ENCODE assay signal across 13 mouse cellular contexts in genomic region chr10:61576120-61576767, GRCm38 (mm10). TPM values are rescaled to one million over a fixed set of nuclear protein-coding genes. Genes with fewer than 3 reads are reported as not detected.
DNase-seq lines count a peak whose midpoint lies in the region; ATAC-seq and TF ChIP-seq lines count a peak whose summit lies in the region.
"Had no signal": no experiment of that assay in that cellular context is flagged by ENCODE, and none has a peak within 500 bp of the region (broad histone marks: within the 10 kb centered on the region; RNA-seq: fewer than 3 reads in every experiment).

No protein-coding gene starts in this region.

- H3K27ac ChIP-seq in lung, embryonic 14.5 days (ENCODE audit: low read depth), result no peak overlapping the region
- H3K27ac ChIP-seq in embryonic facial prominence, embryonic 10.5 days (replicated peaks), result peak overlapping the region; percentile 24
- H3K27ac ChIP-seq in hindbrain, embryonic 16.5 days (ENCODE audit: low read depth, low read length), result 0 out of 2 replicates have a peak overlapping the region, but pooled peaks have one; percentile 13
- H3K27ac ChIP-seq in limb, embryonic 10.5 days, result no peak overlapping the region
- H3K27ac ChIP-seq: embryonic facial prominence, embryonic 12.5 days; kidney, embryonic 15.5 days; liver, embryonic 14.5 days had no signal

- TF ChIP-seq CTCF in lung, embryonic 14.5 days (IDR thresholded peaks at IDR 0.05; ENCODE audit: low read depth), result no peak

- H3K36me3 ChIP-seq in lung, embryonic 14.5 days (ENCODE audit: insufficient read depth), result no peaks in the 10 kb centered on the region
- peaks cover 13% of the 10 kb centered on the region for H3K36me3 ChIP-seq in embryonic facial prominence, embryonic 10.5 days (replicated peaks)
- H3K36me3 ChIP-seq in hindbrain, embryonic 16.5 days (ENCODE audit: control insufficient read depth, insufficient read depth, low read length), result no peaks in the 10 kb centered on the region
- peaks cover 12% of the 10 kb centered on the region for H3K36me3 ChIP-seq in limb, embryonic 10.5 days

- peak; percentile 52 for DNase-seq in lung, embryonic 14.5 days
- DNase-seq in lung, postnatal 4 days, result no peak
- DNase-seq in embryonic facial prominence, embryonic 10.5 days (ENCODE audit: low spot score), result no peak
- no peak for DNase-seq in urinary bladder, postnatal 10 days (ENCODE audit: low spot score)
- DNase-seq in testis, postnatal 14 days (ENCODE audit: low spot score), result no peak
- DNase-seq in limb, embryonic 10.5 days (ENCODE audit: low spot score), result no peak
- DNase-seq: cerebellum, adult 2 months; heart, postnatal 10 days had no signal

- 68% methylated on average over 13 of the region's 13 CpGs for WGBS in lung, embryonic 14.5 days
- 83% methylated on average over 13 of the region's 13 CpGs for WGBS in embryonic facial prominence, embryonic 10.5 days
- 24% methylated on average over 13 of the region's 13 CpGs for WGBS in hindbrain, embryonic 16.5 days
- 85% methylated on average over 13 of the region's 13 CpGs for WGBS in limb, embryonic 10.5 days

- H3K9me3 ChIP-seq in lung, embryonic 14.5 days (ENCODE audit: low read depth, low read length), result no peaks in the 10 kb centered on the region
- H3K9me3 ChIP-seq in embryonic facial prominence, embryonic 10.5 days, result no peaks in the 10 kb centered on the region
- H3K9me3 ChIP-seq in hindbrain, embryonic 16.5 days (ENCODE audit: control insufficient read depth, low read length), result no peaks in the 10 kb centered on the region
- H3K9me3 ChIP-seq in limb, embryonic 10.5 days (replicated peaks), result no peaks in the 10 kb centered on the region
- H3K9me3 ChIP-seq: embryonic facial prominence, embryonic 12.5 days; kidney, embryonic 15.5 days; megakaryocyte, embryonic 14.5 days had no signal

- H3K4me1 ChIP-seq in lung, embryonic 14.5 days (ENCODE audit: insufficient read depth), result no peaks in the 10 kb centered on the region
- H3K4me1 ChIP-seq in embryonic facial prominence, embryonic 10.5 days, result peaks cover 27% of the 10 kb centered on the region
- peaks cover 9% of the 10 kb centered on the region for H3K4me1 ChIP-seq in hindbrain, embryonic 16.5 days (ENCODE audit: control insufficient read depth, insufficient read depth, low read depth, low read length)
- H3K4me1 ChIP-seq in limb, embryonic 10.5 days, result peaks cover 4% of the 10 kb centered on the region; the same call in 1 of the 2 replicates
- H3K4me1 ChIP-seq: megakaryocyte, embryonic 14.5 days had no signal

- no peak overlapping the region for H3K4me2 ChIP-seq in lung, embryonic 14.5 days
- H3K4me2 ChIP-seq in hindbrain, embryonic 16.5 days (ENCODE audit: low read length), result no peak overlapping the region
- H3K4me2 ChIP-seq: embryonic facial prominence, embryonic 12.5 days; kidney, embryonic 15.5 days had no signal

- H3K4me3 ChIP-seq in lung, embryonic 14.5 days (ENCODE audit: low read depth, low read length), result no peak overlapping the region
- H3K4me3 ChIP-seq in embryonic facial prominence, embryonic 10.5 days, result no peak overlapping the region
- no peak overlapping the region for H3K4me3 ChIP-seq in hindbrain, embryonic 16.5 days (ENCODE audit: low read length)
- H3K4me3 ChIP-seq in limb, embryonic 10.5 days, result no peak overlapping the region
- H3K4me3 ChIP-seq: embryonic facial prominence, embryonic 12.5 days; kidney, embryonic 15.5 days; megakaryocyte, embryonic 14.5 days had no signal

- H3K9ac ChIP-seq in lung, embryonic 14.5 days, result no peak overlapping the region
- no peak overlapping the region for H3K9ac ChIP-seq in hindbrain, embryonic 16.5 days (ENCODE audit: low read depth, low read length)
- H3K9ac ChIP-seq: embryonic facial prominence, embryonic 12.5 days; kidney, embryonic 15.5 days; liver, embryonic 14.5 days had no signal

- ATAC-seq in lung, embryonic 14.5 days (ENCODE audit: insufficient read depth), result no peak
- peak; percentile 71 for ATAC-seq in hindbrain, embryonic 16.5 days

- no peaks in the 10 kb centered on the region for H3K27me3 ChIP-seq in lung, embryonic 14.5 days (ENCODE audit: insufficient read depth, low read length)
- no peaks in the 10 kb centered on the region for H3K27me3 ChIP-seq in embryonic facial prominence, embryonic 10.5 days (replicated peaks; ENCODE audit: low read depth, poor library complexity, severe bottlenecking)
- no peaks in the 10 kb centered on the region for H3K27me3 ChIP-seq in hindbrain, embryonic 16.5 days (replicated peaks; ENCODE audit: control insufficient read depth, insufficient read depth, low read length)
- no peaks in the 10 kb centered on the region for H3K27me3 ChIP-seq in limb, embryonic 10.5 days (ENCODE audit: low read depth, poor library complexity, severe bottlenecking)
- H3K27me3 ChIP-seq: embryonic facial prominence, embryonic 12.5 days; kidney, embryonic 15.5 days had no signal

RNA-seq across cellular contexts. Expression of gene Npffr1, which starts 19.0 kb away (rescaled TPM):
- polyA plus RNA-seq in lung, embryonic 14.5 days (2014; fragmentation: Nextera tagmentation; extraction: Ambion mirVana), result 0.05 and 0.09 TPM in 2 replicates
- polyA plus RNA-seq in embryonic facial prominence, embryonic 10.5 days (2016; fragmentation: Nextera tagmentation; extraction: Ambion mirVana), result 0.10 and 0.11 TPM in 2 replicates
- polyA plus RNA-seq in hindbrain, embryonic 16.5 days (2015; fragmentation: Nextera tagmentation; extraction: Ambion mirVana), result 0.97 and 1.5 TPM in 2 replicates
- 0.04 TPM in 1 of 2 replicates, not detected in the other for polyA plus RNA-seq in limb, embryonic 10.5 days (2016; fragmentation: Nextera tagmentation; extraction: Ambion mirVana)
- polyA plus RNA-seq: embryonic facial prominence, embryonic 12.5 days; liver, embryonic 14.5 days had no signal

Comparison
In these comparisons a context has a peak if more than half of its experiments do, and no peak if none do; other contexts are left out.
1. H3K27ac ChIP-seq: peak in embryonic facial prominence, embryonic 10.5 days (single experiment) and hindbrain, embryonic 16.5 days (single experiment); none in lung, embryonic 14.5 days (single experiment) and limb, embryonic 10.5 days (single experiment).